Mouse (Mus musculus) spleen, postnatal 4 days (tissue): ENCODE measurements at regions not wholly inside any gene's neighbourhood (a gene's known extent, or its start where the extent isn't known, plus 50 kb on each side); places are given as distances from the start of the nearest gene placed in this dataset.

Source experiments
- DNase-seq, 2 experiments: peaks; one replicate each; pipeline ENCODE4 v3.0.0; 2022; ENCODE audit warnings: low spot score in 2 of 2

GRCm38 (mm10) chr17:73048164-73048563 lies 59.6 kb upstream of the Lclat1 start:
- no peak for DNase-seq

GRCm38 (mm10) chr17:73052956-73053355 lies 54.8 kb upstream of the Lclat1 start:
- DNase-seq: no peak

GRCm38 (mm10) chr17:73053479-73054215 lies 54.1 kb upstream of the Lclat1 start:
- no peak for DNase-seq

- DNase-seq: no peak
These were observed 53.6 kb upstream of the Lclat1 start for GRCm38 (mm10) chr17:73054226-73054625.

GRCm38 (mm10) chr17:73055197-73055596 lies 52.6 kb upstream of the Lclat1 start:
- no peak for DNase-seq

- DNase-seq: no peak
These were observed 52.2 kb upstream of the Lclat1 start for GRCm38 (mm10) chr17:73055611-73056010.

GRCm38 (mm10) chr17:73056616-73057015 lies 51.2 kb upstream of the Lclat1 start:
- DNase-seq: no peak
